Mouse (Mus musculus): ENCODE results near the gene Olfr1256.

Gene Olfr1256

DNA sequence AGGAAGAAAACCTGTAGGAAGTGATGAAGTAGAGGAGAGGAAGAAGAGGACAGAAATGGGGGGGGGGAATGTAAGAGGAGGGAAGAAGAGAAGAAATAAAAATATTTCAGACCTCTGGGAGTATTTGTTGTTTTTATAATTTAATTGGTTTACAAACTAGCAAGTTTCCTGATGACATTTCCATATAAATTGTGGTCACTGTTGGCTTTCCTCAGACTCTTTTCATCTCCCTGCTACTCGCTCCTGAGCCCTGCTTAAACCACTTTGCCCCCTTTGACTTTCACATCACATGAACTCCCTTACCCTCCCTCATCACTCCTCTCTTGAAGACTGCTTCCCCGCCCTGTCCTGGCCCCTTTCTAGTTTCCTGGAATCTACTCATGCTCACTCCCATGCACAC is at the start of gene Olfr1256:
TSS of gene Olfr1256 (minus strand) at position 101 of the 400 bp plus-strand sequence.
- no peak for DNase-seq (ENCODE audit: low read depth)

DNA sequence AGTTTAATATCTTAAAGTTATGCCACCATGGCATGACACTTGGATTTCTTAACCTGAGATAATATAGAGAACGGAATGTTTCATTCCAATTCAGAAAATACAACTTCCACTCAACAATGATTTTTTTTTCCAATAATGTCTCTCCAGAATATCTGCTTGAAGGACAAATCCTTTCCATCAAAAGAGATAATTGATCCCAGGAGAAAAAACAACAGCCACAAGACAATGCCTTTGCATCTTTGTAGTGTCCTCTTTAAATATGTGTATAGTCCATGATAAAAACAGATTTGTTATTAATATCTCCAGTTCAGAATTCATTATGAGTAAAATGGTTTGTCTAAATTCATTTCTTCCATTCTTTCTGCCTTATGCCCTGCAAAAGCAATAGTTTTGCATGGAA is 36.8 kb upstream of the Olfr1256 start, which contains the start of gene Olfr1257:
TSS of gene Olfr1257 (plus strand) at position 301 of the 400 bp plus-strand sequence.
- no peak for DNase-seq (ENCODE audit: low read depth)

DNA sequence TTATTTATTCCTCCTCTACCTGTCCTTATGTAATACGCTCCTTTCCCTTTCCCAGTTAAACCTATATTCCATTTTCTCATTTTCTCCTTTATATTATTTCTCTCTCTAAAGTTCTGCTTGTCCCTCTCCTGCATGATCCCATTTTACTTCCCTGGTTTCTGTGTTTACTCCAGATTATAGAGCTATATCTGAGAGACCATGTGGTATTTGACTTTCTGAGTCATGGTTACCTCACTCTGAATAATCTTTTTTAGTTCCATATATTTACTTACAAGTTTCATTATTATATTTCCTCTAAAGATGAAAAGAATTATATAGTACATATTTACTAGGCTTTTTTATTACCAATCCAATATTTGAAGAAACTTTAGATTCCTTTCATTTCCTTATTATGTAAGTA is 7.9 kb upstream of the Olfr1256 start:
- no peak for DNase-seq (ENCODE audit: low read depth)

GRCm38 (mm10) chr2:89848105-89848504 is 6.8 kb upstream of the Olfr1256 start, which contains the start of gene Olfr48:
Gene Olfr48, minus strand, starts transcription at chr2:89848205.
- no peak for DNase-seq (ENCODE audit: low read depth)

DNA sequence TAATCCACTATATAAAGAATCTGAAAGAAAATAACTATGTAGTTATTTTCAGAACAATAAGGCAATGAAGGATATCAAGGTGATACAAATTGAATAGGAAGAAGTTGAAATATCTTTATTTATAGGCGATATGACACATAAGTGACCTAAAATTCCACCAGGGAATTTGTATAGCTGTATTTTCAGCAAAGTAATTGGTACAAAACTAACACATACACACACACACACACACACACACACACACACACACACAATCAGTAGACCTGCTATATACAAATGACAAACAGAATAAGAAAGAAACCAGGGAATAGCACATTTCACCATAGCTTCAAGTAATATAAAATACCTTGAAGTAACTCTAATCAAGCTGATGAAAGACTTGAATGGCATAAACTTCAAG is 21.1 kb downstream of the Olfr1256 start:
- no peak for DNase-seq (ENCODE audit: low read depth)

GRCm38 (mm10) chr2:89811751-89812150 is 29.6 kb downstream of the Olfr1256 start, which contains the start of gene Olfr1255:
Gene Olfr1255, plus strand, starts transcription at chr2:89812051.
- no peak for DNase-seq (ENCODE audit: low read depth)

DNA sequence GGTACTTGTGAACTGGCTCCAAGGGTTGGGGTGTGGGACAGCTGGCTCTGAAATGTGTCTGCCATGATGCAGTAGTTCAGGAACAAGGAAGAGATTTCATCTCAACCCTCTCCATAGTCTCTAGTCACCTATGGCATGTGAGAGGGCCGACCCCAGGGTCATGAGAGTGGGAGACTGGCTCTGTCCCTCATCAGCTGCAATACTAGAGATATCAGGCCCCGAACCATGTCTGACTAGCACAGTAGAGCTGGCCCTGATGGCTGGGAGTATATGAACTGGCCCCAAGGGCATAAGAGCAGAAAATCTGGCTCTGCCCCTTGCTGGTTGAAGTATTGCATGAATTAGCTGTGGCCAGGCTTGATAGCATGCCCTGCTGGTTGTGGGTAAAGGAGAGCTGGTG is 30.6 kb downstream of the Olfr1256 start:
- DNase-seq (ENCODE audit: low read depth): no peak

- DNase-seq (ENCODE audit: low read depth): no peak
Measured at GRCm38 (mm10) chr2:89799583-89799982, 41.8 kb downstream of the Olfr1256 start.

DNA sequence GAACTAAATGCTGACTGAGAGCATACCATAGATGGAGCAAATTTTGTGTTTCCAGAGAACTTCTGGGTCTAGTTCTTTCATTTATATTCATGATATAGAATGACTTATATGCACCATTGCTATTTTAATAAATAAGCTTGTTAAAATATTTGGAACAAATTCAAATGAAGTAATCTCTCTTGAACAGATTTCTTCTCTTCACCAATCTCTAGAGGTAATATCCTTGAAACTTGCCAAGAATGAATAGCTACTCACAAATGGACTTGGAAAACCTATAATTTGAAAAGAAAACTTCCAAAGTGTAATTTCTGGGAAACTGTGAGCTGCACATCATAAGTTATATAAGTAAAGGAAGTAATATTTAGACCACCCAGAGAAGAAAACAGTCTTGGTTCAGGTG is 47.8 kb downstream of the Olfr1256 start, which contains the start of gene Olfr1254:
TSS of gene Olfr1254 (minus strand) at position 101 of the 400 bp plus-strand sequence.
- no peak for DNase-seq (ENCODE audit: low read depth)

Data from naive thymus-derived CD4-positive, alpha-beta T cell, adult 2 months (primary cell).